Mouse (Mus musculus) neural tube, embryonic 10.5 days (tissue): Measurements from ENCODE around the gene Neurog1.

ENCODE experiments used
- DNase-seq: peaks from one replicate; pipeline ENCODE4 v3.0.0-alpha.2; 2017; ENCODE audit warnings: low spot score; ENCODE audit errors: extremely low spot score

Neurog1 gene

GRCm38 (mm10) chr13:56258196-56259020 is 6.4 kb upstream of the Neurog1 start:
- DNase-seq, result no peak

- no peak for DNase-seq
These were observed 5.6 kb upstream of the Neurog1 start for GRCm38 (mm10) chr13:56257469-56258153.

GRCm38 (mm10) chr13:56256716-56257299 is 4.8 kb upstream of the Neurog1 start:
- DNase-seq, result peak; percentile 58

- DNase-seq, result peak; percentile 33
These were observed 1.4 kb upstream of the Neurog1 start for GRCm38 (mm10) chr13:56253379-56253778.

GRCm38 (mm10) chr13:56252783-56253182 is 820 bp upstream of the Neurog1 start:
- DNase-seq, result no peak

GRCm38 (mm10) chr13:56251176-56251923 is 613 bp downstream of the Neurog1 start:
- no peak for DNase-seq

GRCm38 (mm10) chr13:56250551-56251161 is 1.3 kb downstream of the Neurog1 start:
- DNase-seq, result peak; percentile 55

- peak; percentile 31 for DNase-seq
These were observed 2.2 kb downstream of the Neurog1 start for GRCm38 (mm10) chr13:56249593-56250341.

GRCm38 (mm10) chr13:56243104-56243503 is 8.9 kb downstream of the Neurog1 start:
- DNase-seq, result no peak

- DNase-seq, result peak; percentile 15
These were observed 11.8 kb downstream of the Neurog1 start for GRCm38 (mm10) chr13:56240012-56240770.

- no peak for DNase-seq
These were observed 14.1 kb downstream of the Neurog1 start for GRCm38 (mm10) chr13:56237905-56238304.

- DNase-seq, result no peak
These were observed 15.8 kb downstream of the Neurog1 start for GRCm38 (mm10) chr13:56236194-56236593.

- no peak for DNase-seq
These were observed 23.2 kb downstream of the Neurog1 start for GRCm38 (mm10) chr13:56228790-56229189.

GRCm38 (mm10) chr13:56226175-56226954 is 25.6 kb downstream of the Neurog1 start:
- DNase-seq, result no peak

- DNase-seq, result no peak
These were observed 28.3 kb downstream of the Neurog1 start for GRCm38 (mm10) chr13:56223625-56224024.

- no peak for DNase-seq
These were observed 29.1 kb downstream of the Neurog1 start for GRCm38 (mm10) chr13:56222849-56223246.

GRCm38 (mm10) chr13:56221995-56222848 is 29.7 kb downstream of the Neurog1 start:
- DNase-seq, result peak; percentile 64
